Mouse (Mus musculus): ENCODE results near the gene Mreg. TPM values are rescaled to one million over a fixed set of nuclear protein-coding genes. Genes with fewer than 3 reads are reported as not detected.

The Mreg gene
- 1.5 TPM for total RNA-seq (2023)

DNA sequence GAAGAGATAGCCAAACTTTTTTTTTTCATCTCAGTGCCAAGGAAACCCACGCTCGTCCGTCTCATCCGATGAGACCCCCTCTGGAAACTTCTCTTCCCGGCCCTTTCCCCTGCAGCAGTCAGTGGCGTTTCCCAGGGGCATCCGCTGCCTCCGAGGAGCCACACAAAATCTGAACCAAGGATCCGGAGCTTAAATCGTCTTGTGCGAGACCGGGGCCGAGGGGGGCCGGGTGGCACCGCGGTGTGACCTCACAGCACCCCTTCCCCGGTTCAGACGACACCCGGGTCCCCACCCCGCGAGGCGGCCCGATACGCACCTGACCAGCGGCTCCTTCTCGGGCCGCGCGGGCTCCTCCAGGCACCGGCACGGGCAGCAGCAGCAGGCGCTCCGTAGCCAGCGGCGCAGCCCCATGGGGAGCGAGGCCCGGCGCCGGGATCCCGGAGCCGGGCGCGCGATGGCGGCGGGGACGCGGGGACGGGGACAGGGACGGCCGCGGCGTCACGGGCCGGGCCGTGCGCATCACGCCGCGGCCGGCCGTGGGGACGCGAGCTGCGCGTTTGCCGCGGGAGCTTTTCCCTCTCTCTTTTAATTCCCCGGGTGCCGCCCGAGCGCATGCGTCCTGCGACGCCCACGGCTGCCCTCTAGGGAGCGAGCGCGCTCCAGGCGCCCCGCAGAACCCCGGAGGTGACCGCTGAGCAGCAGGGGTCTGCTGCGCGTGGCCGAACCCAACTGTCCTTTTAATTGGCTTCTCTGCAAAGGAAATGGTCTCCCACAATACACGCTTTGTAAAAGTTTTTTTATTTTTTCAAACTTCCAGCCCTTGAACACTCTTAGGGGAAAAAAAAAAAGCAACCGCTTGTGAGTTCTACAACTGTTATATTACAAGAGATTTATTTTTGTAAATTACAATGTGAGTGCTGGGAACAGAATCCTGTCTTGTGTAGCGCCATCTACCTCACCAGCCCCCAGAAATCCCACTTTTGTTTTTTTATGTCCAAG lies at the start of gene Mreg:
Gene Mreg, minus strand, starts transcription at position 607 of the 999 bp plus-strand sequence.

Other genes with a start within 250 kb of the Mreg start
- 1.6 TPM for gene Pecr, start 72.0 kb upstream of the Mreg start, total RNA-seq (2023)
- not detected for gene Tmem169, start 72.1 kb upstream of the Mreg start, total RNA-seq (2023)
- gene Xrcc5, start 95.1 kb upstream of the Mreg start, total RNA-seq (2023): 26.0 TPM

Measured in CD4-positive naive resting alpha-beta T cell, adult 76 days (primary cell).